Mouse (Mus musculus): Measurements from ENCODE around the gene Tef.

DNA sequence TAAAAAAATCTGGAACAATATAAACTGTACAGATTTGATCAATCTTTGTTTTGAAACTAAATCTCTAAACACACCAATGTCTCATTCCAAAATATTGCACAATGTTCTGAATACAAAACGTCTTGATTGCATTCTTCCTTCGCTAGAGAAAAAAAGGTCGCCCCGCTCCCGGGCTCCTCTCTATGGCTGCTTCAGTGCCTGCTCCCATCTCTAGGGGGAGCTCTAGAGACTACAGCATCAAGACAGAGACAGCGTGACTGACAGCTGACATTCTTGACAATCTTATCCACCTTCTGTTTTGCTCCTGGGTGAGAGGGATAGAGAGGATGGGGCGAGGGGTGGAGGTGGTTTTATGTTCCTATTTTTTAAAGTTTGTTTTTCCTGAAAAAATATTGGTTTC lies 46.1 kb downstream of the Tef start:
- TF ChIP-seq CTCF (IDR thresholded peaks at IDR 0.05) = no peak; the same call in 1 of the 2 replicates
- TF ChIP-seq POLR2A (IDR thresholded peaks at IDR 0.05; ENCODE audit: insufficient read depth, low read depth, low read length) = no peak
